Mouse (Mus musculus) erythroblast, embryonic 14.5 days (primary cell): ENCODE results near the gene Stub1.

Experiments
- GATA1 ChIP-seq: IDR thresholded peaks from 2 replicates; pipeline ENCODE4 v1.6.1; 2012; ENCODE audit warnings: low read length, inconsistent platforms, mixed read lengths
- TAL1 ChIP-seq: IDR thresholded peaks from 3 replicates; pipeline ENCODE4 v1.6.1; 2012; ENCODE audit warnings: low read length, inconsistent platforms, mixed read lengths

GRCm38 (mm10) chr17:25829558-25830017, 3.6 kb downstream of the Stub1 start:
- TF ChIP-seq TAL1 (no peak), GATA1 (no peak)
